Mouse (Mus musculus): ENCODE data around the gene Utp11. TPM values are rescaled to one million over a fixed set of nuclear protein-coding genes. Genes with fewer than 3 reads are reported as not detected.
"Not testable (repeated sequence)": the region's sequence is repeated elsewhere in the genome, so short reads cannot be mapped to it uniquely, and the experiment has no call there.

Utp11 gene
- polyA plus RNA-seq, 1 experiment from 2014 or later, result 58.4 TPM

- H3K27me3 ChIP-seq (replicated peaks); H3K4me2 ChIP-seq; H3K4me3 ChIP-seq; ATAC-seq (ENCODE audit: insufficient number of reproducible peaks, low FRiP score); H3K9me3 ChIP-seq (replicated peaks); H3K9ac ChIP-seq; H3K27ac ChIP-seq (ENCODE audit: poor library complexity, severe bottlenecking): not testable (repeated sequence)
- peaks cover 30% of the 10 kb centered on the region for H3K36me3 ChIP-seq
- H3K4me1 ChIP-seq (replicated peaks), result peaks cover 22% of the 10 kb centered on the region
- 61% methylated on average over 5 of the region's 5 CpGs for WGBS
Observed at GRCm38 (mm10) chr4:124713850-124714249, 20.4 kb upstream of the Utp11 start.

DNA sequence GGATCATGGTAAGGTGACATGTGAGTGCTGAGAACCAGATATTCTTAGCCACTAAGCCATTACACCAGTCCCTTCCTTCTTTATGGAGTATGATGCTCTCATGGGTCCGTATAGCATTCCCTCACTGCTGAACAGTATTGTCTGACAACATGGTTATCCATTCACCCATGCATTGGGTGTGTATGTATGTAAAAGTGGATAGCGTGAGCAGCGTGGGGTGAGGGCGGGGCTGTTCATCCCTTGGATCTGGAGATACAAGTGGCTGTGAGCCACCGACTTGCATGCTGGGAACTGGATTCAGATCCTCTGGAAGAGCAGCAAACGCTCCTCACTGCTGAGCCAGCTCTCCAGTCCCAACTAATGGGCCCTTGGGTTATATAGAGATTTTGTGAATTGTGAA is 19.2 kb upstream of the Utp11 start:
- no peaks in the 10 kb centered on the region for H3K27me3 ChIP-seq (replicated peaks)
- no peak overlapping the region for H3K4me2 ChIP-seq
- WGBS, result 90% methylated on average over 6 of the region's 6 CpGs
- H3K9me3 ChIP-seq (replicated peaks), result no peaks in the 10 kb centered on the region
- no peak for ATAC-seq (ENCODE audit: insufficient number of reproducible peaks, low FRiP score)
- no peak overlapping the region for H3K4me3 ChIP-seq
- no peak overlapping the region for H3K27ac ChIP-seq (ENCODE audit: poor library complexity, severe bottlenecking)
- peaks cover 21% of the 10 kb centered on the region for H3K36me3 ChIP-seq
- no peak overlapping the region for H3K9ac ChIP-seq
- H3K4me1 ChIP-seq (replicated peaks), result peaks cover 30% of the 10 kb centered on the region

- Histone ChIP-seq H3K4me2 (peak overlapping the region; percentile 76), H3K27ac (ENCODE audit: poor library complexity, severe bottlenecking) (no peak overlapping the region), H3K4me1 (replicated peaks) (peaks cover 45% of the 10 kb centered on the region), H3K9me3 (replicated peaks) (no peaks in the 10 kb centered on the region), H3K4me3 (no peak overlapping the region), H3K9ac (no peak overlapping the region), H3K36me3 (peaks cover 22% of the 10 kb centered on the region), H3K27me3 (replicated peaks) (no peaks in the 10 kb centered on the region)
- WGBS, result 6% methylated on average over 5 of the region's 5 CpGs
- no peak for ATAC-seq (ENCODE audit: insufficient number of reproducible peaks, low FRiP score)
Observed at GRCm38 (mm10) chr4:124710776-124711291, 17.4 kb upstream of the Utp11 start.

- Histone ChIP-seq H3K4me2 (peak overlapping the region; percentile 76), H3K4me1 (replicated peaks) (peaks cover 47% of the 10 kb centered on the region), H3K4me3 (peak overlapping the region; percentile 45), H3K36me3 (peaks cover 23% of the 10 kb centered on the region), H3K9me3 (replicated peaks) (no peaks in the 10 kb centered on the region), H3K27me3 (replicated peaks) (no peaks in the 10 kb centered on the region), H3K9ac (peak overlapping the region; percentile 67), H3K27ac (ENCODE audit: poor library complexity, severe bottlenecking) (peak overlapping the region; percentile 93)
- 4% methylated on average over 18 of the region's 18 CpGs for WGBS
- no peak for ATAC-seq (ENCODE audit: insufficient number of reproducible peaks, low FRiP score)
Observed at GRCm38 (mm10) chr4:124709961-124710446, 16.6 kb upstream of the Utp11 start.

DNA sequence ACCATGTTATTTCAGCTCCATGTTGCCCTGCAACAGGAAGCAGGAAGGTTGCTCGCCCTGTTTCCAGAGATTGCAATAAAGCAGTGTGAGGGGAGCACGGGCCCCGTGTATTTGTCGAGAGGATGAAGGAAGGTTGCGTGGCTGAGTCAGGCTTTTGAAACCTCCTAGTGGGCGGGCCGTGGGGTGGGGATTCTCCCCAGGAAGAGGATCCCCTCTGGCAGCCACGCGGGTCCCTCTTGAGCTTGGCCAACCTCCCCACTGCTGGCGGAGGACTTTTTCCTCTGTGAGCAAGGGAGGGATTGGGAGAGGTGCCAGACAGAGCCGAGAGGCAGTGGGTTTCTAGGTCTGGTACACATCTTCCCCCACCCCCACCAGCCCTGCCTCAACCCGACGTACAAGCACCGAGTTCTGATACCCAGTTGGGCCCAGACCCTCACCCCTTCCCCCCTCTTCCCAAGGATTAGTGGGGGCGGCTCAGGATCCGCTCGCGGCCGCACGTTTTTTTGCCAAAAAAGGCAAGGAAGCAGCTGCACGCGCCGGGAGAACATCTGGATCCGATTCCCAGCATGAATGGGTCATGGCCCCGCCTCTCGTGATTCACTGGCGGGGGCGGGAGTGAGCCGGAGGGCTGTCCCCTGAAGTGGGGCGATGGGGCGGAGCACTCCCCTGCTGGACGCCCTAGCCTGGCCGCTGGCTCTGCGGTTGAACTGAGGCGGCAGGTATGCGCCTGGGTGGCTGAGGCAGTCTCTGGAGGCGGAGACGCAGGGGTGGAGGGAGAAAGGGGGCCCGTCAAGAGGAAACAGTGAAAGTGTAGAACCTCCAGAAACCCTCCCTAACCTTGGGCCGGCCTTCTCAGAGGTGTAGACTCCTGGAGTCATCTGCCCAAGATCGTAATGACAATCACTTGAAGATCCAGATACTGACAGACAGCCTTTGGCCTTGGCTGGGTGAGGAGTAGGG is 15.4 kb upstream of the Utp11 start:
- peak overlapping the region; percentile 76 for H3K4me2 ChIP-seq
- H3K27me3 ChIP-seq (replicated peaks), result no peaks in the 10 kb centered on the region
- ATAC-seq (ENCODE audit: insufficient number of reproducible peaks, low FRiP score), result peak; percentile 86
- H3K9ac ChIP-seq, result peak overlapping the region; percentile 49
- peak overlapping the region; percentile 45 for H3K4me3 ChIP-seq
- no peaks in the 10 kb centered on the region for H3K9me3 ChIP-seq (replicated peaks)
- peaks cover 23% of the 10 kb centered on the region for H3K36me3 ChIP-seq
- H3K27ac ChIP-seq (ENCODE audit: poor library complexity, severe bottlenecking), result peak overlapping the region; percentile 93
- 1% methylated on average over 41 of the region's 41 CpGs for WGBS
- peaks cover 59% of the 10 kb centered on the region for H3K4me1 ChIP-seq (replicated peaks)

GRCm38 (mm10) chr4:124708200-124708517 is 14.8 kb upstream of the Utp11 start:
- H3K4me1 ChIP-seq (replicated peaks), result peaks cover 65% of the 10 kb centered on the region
- peaks cover 23% of the 10 kb centered on the region for H3K36me3 ChIP-seq
- H3K4me2 ChIP-seq, result peak overlapping the region; percentile 76
- 14% methylated on average over 1 of the region's 1 CpGs for WGBS
- peak overlapping the region; percentile 49; the same call in 1 of the 2 replicates for H3K9ac ChIP-seq
- not testable (repeated sequence) for ATAC-seq (ENCODE audit: insufficient number of reproducible peaks, low FRiP score); H3K27me3 ChIP-seq (replicated peaks); H3K9me3 ChIP-seq (replicated peaks)
- H3K27ac ChIP-seq (ENCODE audit: poor library complexity, severe bottlenecking), result peak overlapping the region; percentile 93
- peak overlapping the region; percentile 45; the same call in 1 of the 2 replicates for H3K4me3 ChIP-seq

- ATAC-seq (ENCODE audit: insufficient number of reproducible peaks, low FRiP score); H3K27me3 ChIP-seq (replicated peaks); H3K9ac ChIP-seq; H3K4me3 ChIP-seq; H3K9me3 ChIP-seq (replicated peaks); H3K4me2 ChIP-seq: not testable (repeated sequence)
- H3K27ac ChIP-seq (ENCODE audit: poor library complexity, severe bottlenecking), result peak overlapping the region; percentile 93
- peaks cover 70% of the 10 kb centered on the region for H3K4me1 ChIP-seq (replicated peaks)
- peaks cover 23% of the 10 kb centered on the region for H3K36me3 ChIP-seq
- 84% methylated on average over 25 of the region's 25 CpGs for WGBS
Observed at GRCm38 (mm10) chr4:124707381-124708199, 14.2 kb upstream of the Utp11 start.

GRCm38 (mm10) chr4:124705661-124706269 is 12.4 kb upstream of the Utp11 start:
- Histone ChIP-seq H3K36me3 (peaks cover 23% of the 10 kb centered on the region), H3K9ac (peak overlapping the region; percentile 40; the same call in 1 of the 2 replicates), H3K4me1 (replicated peaks) (peaks cover 86% of the 10 kb centered on the region), H3K4me3 (no peak overlapping the region), H3K27me3 (replicated peaks) (no peaks in the 10 kb centered on the region), H3K4me2 (peak overlapping the region; percentile 57), H3K27ac (ENCODE audit: poor library complexity, severe bottlenecking) (peak overlapping the region; percentile 92), H3K9me3 (replicated peaks) (no peaks in the 10 kb centered on the region)
- 78% methylated on average over 23 of the region's 23 CpGs for WGBS
- no peak for ATAC-seq (ENCODE audit: insufficient number of reproducible peaks, low FRiP score)

DNA sequence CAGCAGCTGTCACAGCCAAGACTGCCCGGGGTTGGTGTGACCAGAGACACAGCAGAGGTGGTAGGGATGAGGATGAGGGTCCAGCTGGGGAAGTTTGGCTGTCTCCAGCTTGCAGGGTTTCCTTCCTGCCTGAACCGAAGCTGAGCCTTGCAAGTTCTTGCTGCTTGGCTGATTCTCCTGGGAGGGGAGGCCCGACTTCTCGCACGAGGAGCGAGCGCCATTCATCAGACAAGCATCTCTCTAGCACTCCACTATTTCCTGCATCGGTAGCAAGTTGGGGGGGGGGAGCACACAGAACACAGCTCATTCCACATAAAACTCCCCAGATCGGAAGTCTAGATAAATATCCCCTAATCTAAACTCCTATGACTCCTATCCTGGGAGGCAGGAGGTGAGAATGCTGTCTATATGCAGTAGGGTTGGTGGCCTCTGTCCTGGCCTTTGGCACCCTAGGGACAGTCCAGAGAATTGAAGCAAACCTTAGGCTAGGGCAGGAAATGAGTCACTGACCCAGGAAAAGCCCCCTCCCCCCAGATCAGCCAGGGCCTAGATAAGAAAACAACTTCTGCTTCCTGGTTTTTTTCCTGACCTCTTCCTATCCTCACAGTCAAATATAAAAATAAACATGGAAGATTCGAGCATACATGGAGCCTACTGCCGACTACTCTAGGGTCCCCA is 11.5 kb upstream of the Utp11 start:
- Histone ChIP-seq H3K4me3 (peak overlapping the region; percentile 15; the same call in 1 of the 2 replicates), H3K27me3 (replicated peaks) (no peaks in the 10 kb centered on the region), H3K4me1 (replicated peaks) (peaks cover 82% of the 10 kb centered on the region), H3K9ac (peak overlapping the region; percentile 59), H3K4me2 (peak overlapping the region; percentile 57), H3K36me3 (peaks cover 23% of the 10 kb centered on the region), H3K9me3 (replicated peaks) (no peaks in the 10 kb centered on the region), H3K27ac (ENCODE audit: poor library complexity, severe bottlenecking) (peak overlapping the region; percentile 92)
- ATAC-seq (ENCODE audit: insufficient number of reproducible peaks, low FRiP score), result no peak
- 13% methylated on average over 11 of the region's 11 CpGs for WGBS

Data from heart, embryonic 12.5 days (tissue).